Mouse (Mus musculus) megakaryocyte, embryonic 14.5 days (primary cell): ENCODE data around the gene Prss36. TPM values are rescaled to one million over a fixed set of nuclear protein-coding genes. Genes with fewer than 3 reads are reported as not detected.

ENCODE experiments used
- H3K27me3 ChIP-seq: replicated peaks from 2 replicates; pipeline ENCODE3; 2012; ENCODE audit warnings: inconsistent platforms
- H3K36me3 ChIP-seq: replicated peaks from 2 replicates; pipeline ENCODE3; 2012; ENCODE audit warnings: low read length, inconsistent platforms, mixed read lengths
- H3K4me1 ChIP-seq: 2 replicates; pipeline ENCODE4 v1.6.1; 2012; ENCODE audit warnings: inconsistent platforms
- H3K4me3 ChIP-seq: replicated peaks from 2 replicates; pipeline ENCODE3; 2012; ENCODE audit warnings: moderate library complexity, mild to moderate bottlenecking, inconsistent platforms
- H3K9me3 ChIP-seq: 2 replicates; pipeline ENCODE4 v1.6.1; 2012; ENCODE audit warnings: inconsistent platforms
- FLI1 ChIP-seq: IDR thresholded peaks from 2 replicates; pipeline ENCODE4 v1.6.1; 2012; ENCODE audit warnings: low read length, inconsistent platforms, mixed read lengths
- GATA1 ChIP-seq: IDR thresholded peaks from 3 replicates; pipeline ENCODE4 v1.6.1; 2012; ENCODE audit warnings: mixed read lengths, low read length, inconsistent platforms, borderline replicate concordance
- polyA plus RNA-seq: library from polyadenylated mRNA; stranded (reverse); fragments of >175 nt; gene quantifications from 2 replicates; pipeline ENCODE4 v1.2.3, GENCODE M21; 2012; ENCODE audit warnings: low replicate concordance; ENCODE audit not compliant: insufficient read depth

Prss36 gene
- polyA plus RNA-seq, 1 experiment = 10.0 TPM

DNA sequence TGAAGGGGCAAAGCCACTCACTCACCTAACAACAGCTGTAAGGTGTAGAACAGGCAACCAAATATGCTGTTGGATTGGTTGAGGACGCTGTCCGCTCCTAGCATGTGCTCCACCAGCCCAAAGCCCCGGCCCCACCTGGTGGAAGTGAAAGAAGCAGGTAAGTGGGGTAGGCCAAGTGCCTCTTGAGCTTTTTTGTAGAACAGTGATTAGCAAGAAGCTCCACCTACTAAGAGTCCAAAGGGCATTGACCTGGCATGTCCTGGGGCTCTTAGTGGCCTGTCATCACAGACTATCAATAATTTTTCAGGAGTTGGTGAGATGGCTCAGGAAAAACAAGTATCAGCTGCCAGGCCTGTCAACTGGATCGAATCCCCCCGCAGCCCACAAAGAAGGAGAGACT lies 52.0 kb downstream of the Prss36 start:
- peaks cover 62% of the 10 kb centered on the region for H3K4me1 ChIP-seq
- peak overlapping the region; percentile 94 for H3K4me3 ChIP-seq
- no peaks in the 10 kb centered on the region for H3K27me3 ChIP-seq
- TF ChIP-seq FLI1 = no peak
- no peak for TF ChIP-seq GATA1
- no peaks in the 10 kb centered on the region for H3K9me3 ChIP-seq
- H3K36me3 ChIP-seq = peaks cover 51% of the 10 kb centered on the region

- no peaks in the 10 kb centered on the region for H3K9me3 ChIP-seq
- H3K27me3 ChIP-seq = no peaks in the 10 kb centered on the region
- H3K36me3 ChIP-seq = peaks cover 88% of the 10 kb centered on the region
- no peak within 1 kb of the TSS for H3K4me3 ChIP-seq
- peaks cover 64% of the 10 kb centered on the region for H3K4me1 ChIP-seq
- TF ChIP-seq FLI1 = no peak
Measured at GRCm38 (mm10) chr7:127890798-127891197, 55.7 kb downstream of the Prss36 start, which contains the start of gene Prss53. Gene Prss53 (minus strand): TSS chr7:127890970.

DNA sequence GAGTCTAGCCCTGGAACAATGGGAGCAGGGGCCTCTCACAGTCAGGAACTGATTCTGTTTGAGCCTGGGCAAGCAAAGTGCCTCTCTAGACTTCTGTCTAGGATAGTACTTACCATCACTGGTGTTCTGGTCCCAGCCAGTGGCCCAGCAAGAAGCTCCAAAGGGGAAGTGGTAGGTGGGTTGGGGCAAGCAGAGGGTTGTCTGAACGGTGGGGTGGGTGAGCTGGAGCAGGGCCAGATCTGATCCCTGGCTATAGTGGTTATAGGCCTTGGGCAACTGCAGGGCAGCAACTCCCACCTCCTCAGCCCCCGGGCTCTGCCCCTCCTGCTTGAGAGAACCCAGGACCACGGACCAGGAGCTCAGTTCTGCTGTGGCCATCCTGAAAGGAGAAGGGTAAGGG lies 57.7 kb downstream of the Prss36 start:
- Histone ChIP-seq H3K36me3 (peaks cover 98% of the 10 kb centered on the region), H3K9me3 (no peaks in the 10 kb centered on the region), H3K4me1 (peaks cover 66% of the 10 kb centered on the region), H3K4me3 (no peak overlapping the region), H3K27me3 (no peaks in the 10 kb centered on the region)
- no peak for TF ChIP-seq GATA1
- TF ChIP-seq FLI1 = no peak

DNA sequence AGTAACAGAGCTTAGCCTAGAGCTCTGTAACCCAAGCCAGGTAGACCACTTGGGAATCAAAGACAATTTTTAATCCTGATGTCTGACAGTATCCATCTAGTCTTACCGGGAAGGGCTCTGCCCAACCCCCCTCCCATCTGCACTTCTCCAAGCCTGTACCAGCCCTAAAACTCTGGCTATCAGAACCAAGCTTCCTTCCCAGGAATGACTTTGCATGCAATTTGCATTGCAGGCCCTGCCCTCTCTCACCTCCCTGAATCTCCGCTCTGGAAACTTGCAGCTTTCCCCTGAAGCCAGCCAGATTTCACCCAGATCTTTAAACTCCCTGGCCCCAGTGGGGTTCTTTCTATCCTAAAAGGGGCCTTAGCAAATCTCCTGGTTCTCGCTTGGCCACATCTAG lies 58.7 kb downstream of the Prss36 start:
- peaks cover 98% of the 10 kb centered on the region for H3K36me3 ChIP-seq
- peaks cover 76% of the 10 kb centered on the region for H3K4me1 ChIP-seq
- H3K27me3 ChIP-seq = no peaks in the 10 kb centered on the region
- TF ChIP-seq GATA1 (no peak), FLI1 (no peak)
- H3K4me3 ChIP-seq = no peak overlapping the region
- H3K9me3 ChIP-seq = no peaks in the 10 kb centered on the region

GRCm38 (mm10) chr7:127887191-127887590 lies 59.3 kb downstream of the Prss36 start:
- Histone ChIP-seq H3K27me3 (no peaks in the 10 kb centered on the region), H3K9me3 (peaks cover 5% of the 10 kb centered on the region; the same call in 1 of the 2 replicates), H3K4me3 (peak overlapping the region; percentile 71), H3K36me3 (peaks cover 98% of the 10 kb centered on the region), H3K4me1 (peaks cover 82% of the 10 kb centered on the region)
- TF ChIP-seq GATA1 (no peak), FLI1 (no peak)

DNA sequence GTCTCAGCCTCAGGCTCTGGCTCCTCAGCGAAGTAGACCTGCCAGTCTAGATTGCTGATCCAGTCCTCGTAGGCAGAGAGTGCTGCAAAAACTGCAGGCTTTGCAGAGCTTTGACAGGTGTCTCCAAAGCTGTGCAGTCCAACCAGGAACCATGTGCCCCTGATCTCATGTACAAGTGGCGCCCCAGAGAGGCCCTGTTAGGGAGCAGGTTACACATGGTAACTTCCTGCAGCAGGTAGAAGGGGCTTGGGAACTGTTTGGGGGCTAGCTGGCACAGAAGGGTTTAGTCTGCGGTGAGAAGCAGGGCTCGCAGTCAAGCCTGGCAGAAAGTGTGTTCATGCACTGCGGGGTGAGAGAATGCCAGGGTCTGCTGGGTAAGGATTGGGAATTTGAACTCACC lies 60.0 kb downstream of the Prss36 start:
- Histone ChIP-seq H3K9me3 (peaks cover 12% of the 10 kb centered on the region), H3K4me3 (peak overlapping the region; percentile 71), H3K36me3 (peaks cover 98% of the 10 kb centered on the region), H3K4me1 (peaks cover 87% of the 10 kb centered on the region), H3K27me3 (no peaks in the 10 kb centered on the region)
- TF ChIP-seq FLI1 (no peak), GATA1 (no peak)

DNA sequence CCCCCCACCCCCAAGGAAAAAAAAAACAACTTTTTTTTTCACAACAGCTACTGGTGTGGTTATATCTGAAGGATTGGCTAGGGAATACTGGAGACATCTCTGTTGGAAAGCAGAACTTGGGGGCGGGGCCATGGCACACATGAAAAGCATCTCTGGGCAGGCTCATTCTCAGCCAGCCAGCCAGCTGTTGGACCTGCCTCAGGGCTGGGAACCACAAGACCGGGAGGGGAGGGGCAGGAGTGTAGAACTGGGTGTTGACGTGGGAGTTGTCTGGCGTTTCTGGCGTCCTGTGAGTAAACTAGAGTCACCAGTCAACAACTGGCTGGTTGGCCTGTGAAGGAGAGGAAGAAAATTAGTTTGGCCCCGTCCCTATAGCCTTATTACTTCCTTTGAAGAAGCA lies 60.6 kb downstream of the Prss36 start:
- Histone ChIP-seq H3K27me3 (no peaks in the 10 kb centered on the region), H3K4me1 (peaks cover 93% of the 10 kb centered on the region), H3K4me3 (no peak overlapping the region), H3K36me3 (peaks cover 98% of the 10 kb centered on the region), H3K9me3 (peaks cover 18% of the 10 kb centered on the region)
- TF ChIP-seq FLI1 (no peak), GATA1 (no peak)

Other genes with a start within 250 kb of the Prss36 start
- gene Bcl7c, start 237.8 kb downstream of the Prss36 start, polyA plus RNA-seq = 52.6 and 165 TPM in 2 replicates
- not detected in 2 replicates for gene Ctf1, start 234.0 kb downstream of the Prss36 start, polyA plus RNA-seq
- not detected in 2 replicates for gene Ctf2, start 214.6 kb downstream of the Prss36 start, polyA plus RNA-seq
- 54.6 and 102 TPM in 2 replicates for gene Fbxl19, start 202.2 kb downstream of the Prss36 start, polyA plus RNA-seq
- 27.3 and 62.4 TPM in 2 replicates for gene Orai3, start 176.9 kb downstream of the Prss36 start, polyA plus RNA-seq
- 32.9 and 47.6 TPM in 2 replicates for gene Setd1a, start 170.1 kb downstream of the Prss36 start, polyA plus RNA-seq
- gene Gm49388, start 161.1 kb downstream of the Prss36 start, polyA plus RNA-seq = not detected in 2 replicates
- gene Hsd3b7, start 146.1 kb downstream of the Prss36 start, polyA plus RNA-seq = 13.9 and 53.3 TPM in 2 replicates
- 27.2 and 167 TPM in 2 replicates for gene Stx4a, start 122.4 kb downstream of the Prss36 start, polyA plus RNA-seq
- 0.02 TPM in 1 of 2 replicates, not detected in the other for gene Stx1b, start 122.2 kb downstream of the Prss36 start, polyA plus RNA-seq
- 1.0 and 6.3 TPM in 2 replicates for gene Zfp646, start 70.5 kb downstream of the Prss36 start, polyA plus RNA-seq
- gene Zfp668, start 69.9 kb downstream of the Prss36 start, polyA plus RNA-seq = 9.4 and 18.0 TPM in 2 replicates
- gene Prss53, start 55.8 kb downstream of the Prss36 start, polyA plus RNA-seq = 0.44 TPM in 1 of 2 replicates, not detected in the other
- not detected in 2 replicates for gene Gm21974, start 51.3 kb downstream of the Prss36 start, polyA plus RNA-seq
- gene Vkorc1, start 51.1 kb downstream of the Prss36 start, polyA plus RNA-seq = 26.7 and 40.9 TPM in 2 replicates
- gene Bckdk, start 42.6 kb downstream of the Prss36 start, polyA plus RNA-seq = 36.9 and 149 TPM in 2 replicates
- gene Kat8, start 34.2 kb downstream of the Prss36 start, polyA plus RNA-seq = 2.6 and 4.8 TPM in 2 replicates
- gene Prss8, start 16.6 kb downstream of the Prss36 start, polyA plus RNA-seq = not detected in 2 replicates
- 25.6 and 318 TPM in 2 replicates for gene Fus, start 20.7 kb upstream of the Prss36 start, polyA plus RNA-seq
- gene Pycard, start 47.1 kb upstream of the Prss36 start, polyA plus RNA-seq = 1.1 and 17.0 TPM in 2 replicates
- 0.50 TPM in 1 of 2 replicates, not detected in the other for gene Trim72, start 57.2 kb upstream of the Prss36 start, polyA plus RNA-seq
- 0.69 and 6.0 TPM in 2 replicates for gene Itgam, start 115.9 kb upstream of the Prss36 start, polyA plus RNA-seq
- gene Gm49368, start 116.0 kb upstream of the Prss36 start, polyA plus RNA-seq = not detected in 2 replicates
- gene Itgax, start 182.8 kb upstream of the Prss36 start, polyA plus RNA-seq = not detected in 2 replicates
- gene Itgad, start 207.7 kb upstream of the Prss36 start, polyA plus RNA-seq = 0.26 TPM in 1 of 2 replicates, not detected in the other